Mouse (Mus musculus) liver, embryonic 14.5 days (tissue): ENCODE data around the gene Tbc1d14. TPM values are rescaled to one million over a fixed set of nuclear protein-coding genes. Genes with fewer than 3 reads are reported as not detected.
A peak's percentile ranks its signal among the peaks of the same experiment; 100 is the strongest.

Source experiments
- ATAC-seq: fragments of 200-750 bp; cut with Nextera tagmentation; 2 replicates; pipeline ENCODE4 v1.8.0; 2017; ENCODE audit warnings: moderate number of reproducible peaks, mild to moderate bottlenecking, moderate library complexity; ENCODE audit not compliant: insufficient read depth
- DNase-seq, 3 experiments: peaks; one replicate each; pipeline ENCODE4 v3.0.0-alpha.2; 2012 to 2013; ENCODE audit warnings: low read depth in 3 of 3, low spot score in 3 of 3
- H3K27ac ChIP-seq: fragments of 300-500 bp; sonication (generic); 2 replicates; pipeline ENCODE4 v1.5.1; 2014; ENCODE audit warnings: moderate library complexity, mild to moderate bottlenecking, control low read depth, inconsistent platforms
- H3K27me3 ChIP-seq: fragments of 300-500 bp; sonication (generic); 2 replicates; pipeline ENCODE4 v1.6.1; 2014; ENCODE audit warnings: mild to moderate bottlenecking, low read length, moderate library complexity; ENCODE audit not compliant: control insufficient read depth, insufficient read depth
- H3K36me3 ChIP-seq: fragments of 300-500 bp; sonication (generic); replicated peaks from 2 replicates; pipeline ENCODE4 v1.6.1; 2014; ENCODE audit warnings: low read depth; ENCODE audit not compliant: control insufficient read depth, insufficient read depth
- H3K4me1 ChIP-seq, 2 experiments: fragments of 200-500 bp in 1 of 2; fragments of 300-500 bp in 1 of 2; sonication (generic) in 1 of 2; replicated peaks; 2 replicates each; pipeline ENCODE4 v1.6.1; 2012 to 2014; ENCODE audit warnings: antibody characterized with exemption in 1 of 2, inconsistent platforms in 1 of 2, low read length in 1 of 2; ENCODE audit not compliant: control insufficient read depth in 2 of 2, insufficient read depth in 2 of 2
- H3K4me2 ChIP-seq: fragments of 300-500 bp; sonication (generic); 2 replicates; pipeline ENCODE4 v1.6.1; 2014; ENCODE audit warnings: low read depth, mild to moderate bottlenecking, control low read depth, moderate library complexity
- H3K4me3 ChIP-seq, 2 experiments: fragments of 200-500 bp in 1 of 2; fragments of 300-500 bp in 1 of 2; sonication (generic) in 1 of 2; 2 replicates each; pipeline ENCODE4 v1.5.1; 2012 to 2014; ENCODE audit warnings: low read depth in 2 of 2, low read length in 2 of 2, mild to moderate bottlenecking in 2 of 2, control low read depth in 1 of 2, inconsistent platforms in 1 of 2, moderate library complexity in 1 of 2; ENCODE audit not compliant: insufficient read depth in 1 of 2
- H3K9ac ChIP-seq: fragments of 300-500 bp; sonication (generic); replicated peaks from 2 replicates; pipeline ENCODE4 v1.6.1; 2014; ENCODE audit warnings: mild to moderate bottlenecking, control low read depth, moderate library complexity
- H3K9me3 ChIP-seq: fragments of 300-500 bp; sonication (generic); 2 replicates; pipeline ENCODE4 v1.6.1; 2016; ENCODE audit warnings: low read length, mixed read lengths; ENCODE audit not compliant: control insufficient read depth
- CTCF ChIP-seq: IDR thresholded peaks from 2 replicates; pipeline ENCODE4 v1.5.1; 2016; ENCODE audit warnings: antibody characterized with exemption, low read depth, control low read depth
- EP300 ChIP-seq: IDR thresholded peaks from 2 replicates; pipeline ENCODE4 v1.6.1; 2016; ENCODE audit warnings: antibody characterized with exemption, low read depth
- WGBS: fragments of 180-500 bp; shearing (Covaris S2); extraction: QIAGEN DNeasy Blood & Tissue Kit; methylation state at CpG from one replicate; pipeline ENCODE4 v1.1.7; 2014; ENCODE audit not compliant: insufficient replicate concordance; 5-methylcytosine and 5-hydroxymethylcytosine counted together
- polyA plus RNA-seq, 2 experiments: library from polyadenylated mRNA; depleted of rRNA in 1 of 2; stranded (reverse) in 1 of 2; unstranded in 1 of 2; fragments of >200 nt; fragmentation: Nextera tagmentation in 1 of 2; extraction: Ambion mirVana in 1 of 2; gene quantifications; 2 replicates each; pipeline versions ENCODE4 v1.2.1 to v1.2.3; 2012 to 2014

Gene Tbc1d14
- polyA plus RNA-seq, 2 experiments = 6.8 to 8.2 TPM

- TF ChIP-seq EP300 = no peak
- TF ChIP-seq CTCF = no peak
- Histone ChIP-seq H3K27ac (no peak overlapping the region), H3K27me3 (no peaks in the 10 kb centered on the region), H3K4me3 (no peak overlapping the region), H3K9ac (no peak overlapping the region), H3K4me1 (peaks cover 9 to 30% of the 10 kb centered on the region in 2 experiments), H3K36me3 (peaks cover 3% of the 10 kb centered on the region; the same call in 1 of the 2 replicates), H3K4me2 (no peak overlapping the region), H3K9me3 (no peaks in the 10 kb centered on the region)
- WGBS = 74% methylated on average over 4 of the region's 4 CpGs
- ATAC-seq (peak; percentile 53; the same call in 1 of the 2 replicates), DNase-seq (no peak)
Measured at GRCm38 (mm10) chr5:36568118-36568517, 25.0 kb downstream of the Tbc1d14 start.

- Histone ChIP-seq H3K4me1 (peaks cover 4 to 30% of the 10 kb centered on the region in 2 experiments), H3K27me3 (no peaks in the 10 kb centered on the region), H3K9ac (no peak overlapping the region), H3K9me3 (no peaks in the 10 kb centered on the region), H3K36me3 (peaks cover 3% of the 10 kb centered on the region; the same call in 1 of the 2 replicates), H3K4me3 (no peak overlapping the region), H3K4me2 (no peak overlapping the region), H3K27ac (no peak overlapping the region)
- DNase-seq = no peak
- no peak for ATAC-seq
- TF ChIP-seq CTCF (no peak), EP300 (no peak)
- WGBS = 50% methylated on average over 2 of the region's 2 CpGs
Measured at GRCm38 (mm10) chr5:36567627-36568026, 25.4 kb downstream of the Tbc1d14 start.

GRCm38 (mm10) chr5:36564530-36564929 lies 28.5 kb downstream of the Tbc1d14 start:
- peak; percentile 60 for ATAC-seq

GRCm38 (mm10) chr5:36563741-36564140 lies 29.3 kb downstream of the Tbc1d14 start:
- H3K9me3 ChIP-seq = no peaks in the 10 kb centered on the region
- H3K27ac ChIP-seq = no peak overlapping the region
- H3K4me1 ChIP-seq = peaks cover 0 to 40% of the 10 kb centered on the region in 2 experiments; a peak in 3 of 4 replicates
- H3K4me2 ChIP-seq = no peak overlapping the region
- no peak for ATAC-seq
- H3K4me3 ChIP-seq = no peak overlapping the region
- no peak overlapping the region for H3K9ac ChIP-seq
- no peaks in the 10 kb centered on the region for H3K27me3 ChIP-seq
- 74% methylated on average over 6 of the region's 6 CpGs for WGBS
- TF ChIP-seq CTCF (no peak), EP300 (no peak)
- no peak for DNase-seq
- H3K36me3 ChIP-seq = no peaks in the 10 kb centered on the region

More at GRCm38 (mm10) chr5:36564530-36564929, 28.5 kb downstream of the Tbc1d14 start:
- 23% methylated on average over 9 of the region's 9 CpGs for WGBS
- TF ChIP-seq EP300 = no peak; the same call in 1 of the 2 replicates
- TF ChIP-seq CTCF = no peak
- no peak for DNase-seq
- H3K27me3 ChIP-seq = no peaks in the 10 kb centered on the region
- no peak overlapping the region for H3K4me2 ChIP-seq
- H3K9me3 ChIP-seq = no peaks in the 10 kb centered on the region
- H3K4me1 ChIP-seq = peaks cover 0 to 40% of the 10 kb centered on the region in 2 experiments; a peak in 3 of 4 replicates
- H3K36me3 ChIP-seq = no peaks in the 10 kb centered on the region
- no peak overlapping the region for H3K4me3 ChIP-seq
- H3K27ac ChIP-seq = no peak overlapping the region
- no peak overlapping the region for H3K9ac ChIP-seq

DNA sequence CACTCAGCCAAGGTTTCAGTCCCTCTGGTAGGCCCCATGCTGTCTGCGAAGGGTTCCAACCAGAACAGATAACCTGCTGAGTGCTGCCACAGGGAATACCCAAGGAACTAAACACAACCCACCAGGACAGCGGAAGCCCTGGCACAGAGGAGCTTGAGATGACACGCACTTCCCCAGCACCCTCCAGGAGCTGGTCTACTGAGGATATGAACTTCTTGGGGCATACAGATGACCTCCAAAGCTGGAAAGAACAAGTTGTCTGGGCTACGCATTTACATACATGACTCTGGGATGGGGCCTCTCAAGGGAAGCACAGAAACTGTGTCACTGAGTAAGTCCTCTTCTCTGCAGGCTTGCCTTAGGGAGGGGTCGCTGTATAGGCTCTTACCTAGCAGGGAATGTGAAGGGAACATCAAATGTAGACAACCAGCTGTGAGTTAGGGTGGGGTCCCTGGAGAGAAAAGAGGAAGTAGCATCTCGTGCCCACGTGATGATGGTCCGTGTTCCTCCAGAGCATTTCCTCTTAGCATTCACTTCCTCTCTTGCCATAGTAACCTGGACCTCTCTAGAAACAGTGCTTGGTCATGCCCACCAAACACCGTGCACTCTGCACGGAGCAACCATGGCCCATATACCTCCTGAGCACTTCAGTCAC lies 30.2 kb downstream of the Tbc1d14 start:
- Histone ChIP-seq H3K36me3 (no peaks in the 10 kb centered on the region), H3K27ac (no peak overlapping the region), H3K4me3 (no peak overlapping the region), H3K27me3 (no peaks in the 10 kb centered on the region), H3K4me2 (no peak overlapping the region), H3K9ac (no peak overlapping the region; the same call in 1 of the 2 replicates), H3K4me1 (peaks cover 0 to 42% of the 10 kb centered on the region in 2 experiments; a peak in 3 of 4 replicates), H3K9me3 (no peaks in the 10 kb centered on the region)
- no peak for TF ChIP-seq EP300
- no peak for TF ChIP-seq CTCF
- ATAC-seq (peak; percentile 11; the same call in 1 of the 2 replicates), DNase-seq (peak in 1 of 3 experiments; percentile 42)
- 34% methylated on average over 10 of the region's 10 CpGs for WGBS
